Mouse (Mus musculus) spleen, adult 2 months (tissue): Measurements from ENCODE around the gene Atp6v1e1. TPM values are rescaled to one million over a fixed set of nuclear protein-coding genes. Genes with fewer than 3 reads are reported as not detected.

ENCODE experiments used
- DNase-seq, 2 experiments: peaks; one replicate each; pipeline versions ENCODE4 v3.0.0 to v3.0.0-alpha.2; 2012 to 2021; ENCODE audit warnings: low spot score in 2 of 2, low read depth in 1 of 2
- H3K27ac ChIP-seq: fragments of 200-500 bp; 2 replicates; pipeline ENCODE4 v1.5.1; 2012; ENCODE audit warnings: low read length, inconsistent platforms; ENCODE audit not compliant: insufficient read depth
- H3K27me3 ChIP-seq: fragments of 200-500 bp; 2 replicates; pipeline ENCODE4 v1.6.1; 2012; ENCODE audit warnings: mild to moderate bottlenecking, moderate library complexity, low read length, inconsistent platforms; ENCODE audit not compliant: control insufficient read depth, insufficient read depth
- H3K36me3 ChIP-seq: fragments of 200-500 bp; 2 replicates; pipeline ENCODE4 v1.6.1; 2012; ENCODE audit warnings: mild to moderate bottlenecking, low read length, inconsistent platforms; ENCODE audit not compliant: control insufficient read depth, insufficient read depth
- H3K4me1 ChIP-seq: fragments of 200-500 bp; 2 replicates; pipeline ENCODE4 v1.6.1; 2011; ENCODE audit warnings: inconsistent platforms; ENCODE audit not compliant: control insufficient read depth, insufficient read depth, insufficient read length
- H3K4me3 ChIP-seq: fragments of 200-500 bp; 2 replicates; pipeline ENCODE4 v1.5.1; 2011; ENCODE audit warnings: mild to moderate bottlenecking, inconsistent platforms; ENCODE audit not compliant: insufficient read depth, insufficient read length; ENCODE audit errors: extremely low read depth
- CTCF ChIP-seq: fragments of 200-500 bp; IDR thresholded peaks from 2 replicates; pipeline ENCODE4 v1.5.1; 2011; ENCODE audit warnings: mild to moderate bottlenecking, inconsistent platforms; ENCODE audit not compliant: insufficient read depth, insufficient read length, insufficient replicate concordance; ENCODE audit errors: extremely low read depth
- POLR2A ChIP-seq: fragments of 200-500 bp; IDR thresholded peaks from 2 replicates; pipeline ENCODE4 v1.6.1; 2011; ENCODE audit warnings: low read depth, low read length, inconsistent platforms
- WGBS: fragments of 180-500 bp; shearing (Covaris S2); methylation state at CpG from one replicate; pipeline ENCODE4 v1.1.7; 2018; 5-methylcytosine and 5-hydroxymethylcytosine counted together
- polyA plus RNA-seq: library from polyadenylated mRNA; depleted of rRNA; stranded (reverse); fragments of >200 nt; gene quantifications from 2 replicates; pipeline ENCODE4 v1.2.3, GENCODE M21; 2012

The Atp6v1e1 gene
- polyA plus RNA-seq, 1 experiment: 59.8 TPM

- WGBS: 72% methylated on average over 4 of the region's 4 CpGs
- H3K36me3 ChIP-seq: no peaks in the 10 kb centered on the region
- no peak overlapping the region for H3K27ac ChIP-seq
- no peaks in the 10 kb centered on the region for H3K27me3 ChIP-seq
- H3K4me1 ChIP-seq: no peaks in the 10 kb centered on the region
- no peak overlapping the region for H3K4me3 ChIP-seq
- TF ChIP-seq POLR2A (no peak), CTCF (no peak)
- no peak for DNase-seq
These were observed 9.5 kb upstream of the Atp6v1e1 start for GRCm38 (mm10) chr6:120832097-120832496.

GRCm38 (mm10) chr6:120830866-120831608 lies 8.4 kb upstream of the Atp6v1e1 start:
- TF ChIP-seq CTCF: no peak
- DNase-seq: no peak
- Histone ChIP-seq H3K4me3 (no peak overlapping the region), H3K27ac (peak overlapping the region; percentile 61; the same call in 1 of the 2 replicates), H3K27me3 (no peaks in the 10 kb centered on the region), H3K4me1 (no peaks in the 10 kb centered on the region), H3K36me3 (no peaks in the 10 kb centered on the region)
- 70% methylated on average over 4 of the region's 4 CpGs for WGBS

- H3K27ac ChIP-seq: no peak overlapping the region
- H3K4me1 ChIP-seq: no peaks in the 10 kb centered on the region
- 64% methylated on average over 1 of the region's 1 CpGs for WGBS
These were observed 7.5 kb upstream of the Atp6v1e1 start for GRCm38 (mm10) chr6:120830056-120830455.

GRCm38 (mm10) chr6:120822937-120823614 lies 483 bp upstream of the Atp6v1e1 start:
- TF ChIP-seq CTCF (no peak), POLR2A (no peak)
- Histone ChIP-seq H3K4me1 (peaks cover 5% of the 10 kb centered on the region; the same call in 1 of the 2 replicates), H3K27ac (peak overlapping the region; percentile 30; the same call in 1 of the 2 replicates), H3K36me3 (peaks cover 10% of the 10 kb centered on the region), H3K27me3 (no peaks in the 10 kb centered on the region), H3K4me3 (peak overlapping the region; percentile 41)
- no peak for DNase-seq
- 57% methylated on average over 10 of the region's 10 CpGs for WGBS

More at GRCm38 (mm10) chr6:120830056-120830455, 7.5 kb upstream of the Atp6v1e1 start:
- H3K36me3 ChIP-seq: no peaks in the 10 kb centered on the region
- DNase-seq: no peak
- H3K4me3 ChIP-seq: no peak overlapping the region
- TF ChIP-seq POLR2A: no peak
- no peak for TF ChIP-seq CTCF
- no peaks in the 10 kb centered on the region for H3K27me3 ChIP-seq

GRCm38 (mm10) chr6:120821715-120822114 lies 878 bp downstream of the Atp6v1e1 start:
- Histone ChIP-seq H3K4me1 (peaks cover 5% of the 10 kb centered on the region; the same call in 1 of the 2 replicates), H3K27me3 (no peaks in the 10 kb centered on the region), H3K27ac (no peak overlapping the region), H3K36me3 (peaks cover 19% of the 10 kb centered on the region), H3K4me3 (peak overlapping the region; percentile 73)
- no peak for DNase-seq
- WGBS: 32% methylated on average over 5 of the region's 5 CpGs
- no peak for TF ChIP-seq POLR2A
- no peak for TF ChIP-seq CTCF

GRCm38 (mm10) chr6:120820941-120821340 lies 1.7 kb downstream of the Atp6v1e1 start:
- H3K36me3 ChIP-seq: peaks cover 19% of the 10 kb centered on the region
- no peak for DNase-seq
- 94% methylated on average over 1 of the region's 1 CpGs for WGBS
- no peak overlapping the region for H3K4me3 ChIP-seq
- TF ChIP-seq POLR2A: no peak
- TF ChIP-seq CTCF: no peak
- H3K27ac ChIP-seq: no peak overlapping the region
- no peaks in the 10 kb centered on the region for H3K27me3 ChIP-seq
- peaks cover 5% of the 10 kb centered on the region; the same call in 1 of the 2 replicates for H3K4me1 ChIP-seq

GRCm38 (mm10) chr6:120820144-120820543 lies 2.4 kb downstream of the Atp6v1e1 start:
- DNase-seq: no peak
- no peak overlapping the region for H3K4me3 ChIP-seq
- TF ChIP-seq POLR2A (no peak), CTCF (no peak)
- no peak overlapping the region for H3K27ac ChIP-seq
- H3K36me3 ChIP-seq: peaks cover 19% of the 10 kb centered on the region
- WGBS: 73% methylated on average over 5 of the region's 5 CpGs
- peaks cover 5% of the 10 kb centered on the region; the same call in 1 of the 2 replicates for H3K4me1 ChIP-seq
- no peaks in the 10 kb centered on the region for H3K27me3 ChIP-seq
